Mouse (Mus musculus): ENCODE results near the gene Pard3b. TPM values are rescaled to one million over a fixed set of nuclear protein-coding genes. Genes with fewer than 3 reads are reported as not detected.

Pard3b gene
- total RNA-seq, 2 experiments from 2014 or later, result 12.7 to 21.1 TPM

DNA sequence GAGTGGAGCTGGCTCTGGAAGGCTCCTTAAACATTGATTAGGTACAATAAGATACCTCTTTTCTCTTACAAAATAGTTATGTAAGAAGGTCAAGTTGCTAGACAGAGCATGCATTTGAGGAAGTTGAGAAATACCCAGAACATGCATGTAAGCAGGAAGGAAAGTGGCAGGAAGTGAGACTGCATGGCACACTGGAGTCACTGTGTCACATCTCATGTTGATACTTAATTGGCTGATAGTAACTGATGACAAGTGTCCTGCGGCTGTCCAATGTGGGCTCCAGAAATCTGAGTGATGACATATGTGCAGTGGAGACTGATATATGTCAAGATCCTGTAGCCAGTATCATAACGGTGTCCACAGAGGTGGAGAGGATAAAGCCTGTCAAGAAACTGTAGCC lies 844.4 kb downstream of the Pard3b start:
- DNase-seq, result no peak

DNA sequence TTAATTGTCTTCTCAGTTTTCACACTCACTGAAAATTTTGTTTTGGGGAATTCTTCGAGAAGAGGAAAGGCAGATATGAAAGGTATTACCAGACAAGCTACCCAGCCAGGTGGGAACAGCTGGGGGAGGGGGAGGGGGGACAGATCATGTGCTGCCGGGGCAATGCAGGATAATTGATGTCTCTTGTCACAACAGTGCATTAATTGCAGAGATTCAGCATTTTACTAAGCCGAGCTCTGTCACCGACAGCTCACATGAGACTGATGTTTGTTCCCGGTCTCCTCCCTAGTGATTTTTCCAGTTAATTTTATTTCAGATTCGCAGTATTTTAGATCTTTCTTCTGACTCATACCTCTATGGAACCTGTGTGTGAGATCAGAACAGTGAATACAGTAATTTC lies 850.2 kb downstream of the Pard3b start:
- no peak for DNase-seq

DNA sequence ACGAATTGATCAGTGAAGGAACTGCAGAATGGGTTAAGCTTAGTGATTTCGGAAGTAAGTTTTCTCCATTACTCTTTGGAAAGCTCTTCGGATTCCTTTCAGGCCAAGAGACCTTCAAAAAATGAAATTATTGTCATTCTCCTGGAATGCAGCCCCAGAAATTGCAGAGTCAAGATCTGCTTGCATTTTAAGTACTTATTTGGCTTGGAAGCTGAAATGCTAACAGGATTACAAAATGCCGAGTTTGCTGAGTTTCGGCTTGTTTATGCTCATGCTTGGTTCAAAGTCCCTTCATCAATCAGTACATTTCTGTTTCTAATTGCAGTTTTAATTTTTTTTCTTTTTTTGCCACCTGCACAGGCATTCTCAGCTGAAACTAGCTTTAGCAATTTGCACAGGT lies 860.5 kb downstream of the Pard3b start:
- DNase-seq, result peak; percentile 7

DNA sequence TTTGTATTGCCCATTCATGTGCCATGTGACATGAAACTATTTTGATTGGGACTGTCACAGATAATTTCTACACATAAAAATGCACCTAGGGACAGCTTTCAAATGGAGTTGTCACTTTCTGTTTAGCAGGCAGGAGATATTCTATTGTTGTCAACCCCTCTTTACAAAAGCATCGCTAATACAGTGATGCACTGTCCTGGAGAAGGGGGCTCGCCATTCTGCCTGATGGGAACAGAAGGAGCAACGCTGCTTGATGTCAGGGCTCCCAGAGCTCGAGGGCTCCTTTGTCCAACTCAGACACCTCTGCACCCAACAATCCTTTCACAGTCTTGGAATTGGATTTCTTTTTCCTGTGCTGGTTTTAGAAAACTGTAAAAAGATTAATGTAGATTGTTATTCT lies 871.9 kb downstream of the Pard3b start:
- no peak for DNase-seq

DNA sequence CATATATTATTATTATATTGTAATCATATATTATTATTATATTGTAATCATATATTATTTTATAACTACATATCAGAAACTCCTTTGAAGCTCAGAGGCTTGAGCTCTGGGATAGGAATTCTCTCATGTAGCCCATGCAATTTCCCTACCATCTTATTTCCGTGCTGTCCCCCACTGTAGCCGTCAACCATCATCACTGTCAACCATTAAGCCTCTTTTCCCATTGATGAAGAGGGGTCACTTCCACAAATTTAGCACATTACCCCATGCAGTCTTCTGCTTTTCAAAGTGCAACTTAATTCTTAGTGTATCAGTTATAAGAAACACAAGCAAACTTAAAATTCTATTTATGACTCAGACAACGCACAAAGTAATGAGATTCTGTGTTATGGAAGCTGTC lies 873.1 kb downstream of the Pard3b start:
- no peak for DNase-seq

DNA sequence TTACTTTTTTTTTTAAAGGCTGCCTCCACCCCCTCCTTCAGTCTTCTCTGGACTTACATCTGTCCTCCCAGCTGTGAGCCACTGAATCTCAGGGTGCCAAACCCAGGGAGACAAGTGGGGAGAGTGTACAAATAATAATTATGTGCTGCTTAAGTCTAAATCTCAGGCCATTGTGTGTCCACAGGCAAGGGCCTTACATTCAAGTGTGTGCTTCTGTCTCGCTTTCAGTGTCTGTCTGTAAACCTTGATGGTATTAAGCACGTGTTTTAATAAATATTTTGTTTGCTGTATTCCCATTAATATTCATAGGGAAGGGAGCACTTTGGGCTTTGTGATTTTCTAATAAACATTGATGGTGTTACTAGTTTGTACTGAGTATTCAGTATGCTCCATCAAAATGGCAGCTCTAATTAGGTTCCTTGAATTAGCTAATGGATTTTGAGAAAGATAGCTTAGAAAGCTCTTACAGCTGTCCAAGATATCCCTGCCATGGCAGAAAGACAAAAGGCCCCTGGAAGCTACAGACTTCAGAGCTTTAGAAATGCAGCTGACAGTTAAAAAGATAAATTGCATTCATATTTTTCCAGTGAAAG lies 880.1 kb downstream of the Pard3b start:
- DNase-seq, result no peak

DNA sequence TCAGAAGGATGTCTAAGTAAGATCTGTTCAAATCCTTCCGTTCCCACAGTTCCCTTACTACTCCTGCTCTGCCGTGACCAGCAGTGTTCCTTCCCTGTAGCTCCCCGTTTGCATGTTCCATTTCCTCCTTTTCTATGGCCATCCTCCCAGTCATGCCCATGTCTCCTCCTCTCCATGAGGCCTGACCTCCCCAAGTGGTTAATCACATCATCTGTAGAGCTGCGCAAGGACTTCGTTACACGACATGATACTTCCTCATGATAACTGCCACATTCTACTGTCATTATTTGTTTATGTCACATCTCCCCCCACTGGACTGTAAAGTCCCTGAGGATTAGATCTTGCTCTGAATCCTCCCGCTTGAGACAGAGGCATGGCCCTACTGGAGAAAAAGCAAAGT lies 882.7 kb downstream of the Pard3b start:
- no peak for DNase-seq

DNA sequence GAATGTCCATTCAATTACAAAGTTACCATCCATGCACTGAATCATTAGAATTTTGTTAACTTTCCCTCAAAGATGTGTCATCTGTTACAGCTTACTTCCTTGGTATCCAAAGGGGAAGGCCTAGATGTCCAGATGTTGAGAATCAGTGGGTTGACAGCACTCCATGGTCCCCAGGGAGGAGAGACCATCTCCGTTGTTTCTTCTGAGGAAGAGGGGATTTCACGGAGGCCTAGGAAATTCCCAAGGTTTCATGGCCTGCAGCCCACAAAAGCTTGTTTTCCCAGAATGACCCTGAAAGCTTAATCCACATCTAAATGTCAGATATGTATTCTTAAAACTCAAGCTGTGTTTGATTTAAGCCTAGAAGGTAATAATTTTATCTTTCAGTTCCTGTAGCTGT lies 884.1 kb downstream of the Pard3b start:
- DNase-seq, result no peak

DNA sequence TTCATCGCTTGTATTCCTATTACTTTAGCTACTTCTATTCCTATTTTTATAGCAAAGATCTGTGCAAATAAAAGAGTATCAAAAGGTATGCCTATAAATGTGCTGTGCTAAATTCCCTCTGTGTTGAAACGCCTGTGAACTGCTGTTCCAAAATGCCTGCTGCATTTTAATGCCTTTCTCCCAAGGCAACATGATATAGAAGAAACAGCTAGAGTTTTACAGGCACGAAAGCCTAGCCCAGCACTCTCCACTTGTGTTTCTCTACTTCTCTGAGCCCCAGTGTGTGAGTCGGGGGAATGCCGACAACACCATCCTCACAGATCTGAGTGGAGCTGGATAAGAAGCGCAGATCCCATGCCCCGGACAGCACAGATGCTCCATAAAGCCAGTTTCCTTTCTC lies 889.2 kb downstream of the Pard3b start:
- no peak for DNase-seq

DNA sequence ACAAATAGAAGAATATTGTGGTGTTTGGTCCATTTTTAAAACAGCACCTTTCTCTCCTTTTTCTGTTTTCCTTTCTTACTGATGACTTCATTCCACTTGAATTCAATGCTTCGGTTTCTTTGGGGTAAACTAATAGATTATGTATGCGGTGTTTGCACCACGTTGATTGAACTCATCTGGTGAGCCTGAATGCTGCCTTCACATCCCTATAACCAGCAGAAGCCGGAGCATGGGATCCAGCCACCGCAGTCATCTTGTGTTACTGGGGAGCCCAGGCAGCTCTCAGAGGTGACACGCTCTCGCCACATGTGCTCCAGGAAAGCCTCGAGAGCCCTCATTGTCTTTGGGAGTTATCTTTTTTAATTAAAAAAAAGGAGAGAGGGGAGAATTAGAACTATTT lies 891.3 kb downstream of the Pard3b start:
- no peak for DNase-seq

DNA sequence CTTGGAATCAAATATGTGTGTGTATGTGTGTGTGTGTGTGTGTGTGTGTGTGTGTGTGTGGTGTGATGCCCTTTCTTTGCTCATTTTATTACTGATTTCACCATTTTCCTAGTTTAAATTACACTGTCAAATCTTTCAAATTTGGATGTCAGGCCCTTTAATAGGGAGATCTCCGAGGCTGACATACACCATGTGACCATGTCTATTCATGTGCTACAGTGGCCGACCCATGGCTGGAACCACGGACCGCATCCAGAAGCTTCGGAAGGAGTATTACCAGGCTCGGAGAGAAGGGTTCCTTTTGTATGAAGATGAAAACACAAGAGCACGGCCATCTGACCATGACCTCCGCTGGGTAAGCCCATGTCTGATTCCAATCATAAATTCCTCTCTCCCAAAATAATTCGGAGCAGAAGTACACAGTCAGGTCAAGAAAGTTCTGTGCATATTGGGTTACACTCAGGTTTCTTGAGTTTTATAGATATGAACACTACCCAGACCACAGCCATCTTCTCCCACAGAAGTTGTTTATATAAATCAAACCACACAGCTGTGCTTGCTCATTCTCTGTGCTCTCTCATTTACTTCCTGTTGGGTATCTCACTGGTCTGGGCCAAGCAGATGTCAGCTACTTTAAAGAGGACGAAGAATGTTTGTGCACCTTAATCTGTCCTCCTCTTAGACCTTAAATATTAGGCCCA lies 894.0 kb downstream of the Pard3b start:
- DNase-seq, result no peak

DNA sequence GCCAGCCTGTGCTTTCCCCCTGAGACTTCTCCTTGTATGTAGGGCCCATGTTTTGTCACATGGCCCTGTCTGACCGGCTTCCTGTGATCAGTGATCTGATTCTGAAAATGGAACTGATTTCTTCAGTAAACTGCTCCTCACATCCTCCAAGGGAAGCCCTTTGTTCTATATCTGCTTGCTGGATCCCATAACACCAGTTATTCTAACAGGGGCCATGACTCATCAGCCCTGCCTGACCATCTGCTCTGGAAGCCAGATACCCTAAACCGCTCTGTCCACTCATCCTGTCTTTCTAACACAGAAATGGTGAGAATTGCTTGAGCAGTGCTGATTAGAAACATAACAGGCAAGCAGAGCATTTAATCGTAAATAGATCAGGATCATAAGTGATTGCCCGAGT lies 910.3 kb downstream of the Pard3b start:
- no peak for DNase-seq

DNA sequence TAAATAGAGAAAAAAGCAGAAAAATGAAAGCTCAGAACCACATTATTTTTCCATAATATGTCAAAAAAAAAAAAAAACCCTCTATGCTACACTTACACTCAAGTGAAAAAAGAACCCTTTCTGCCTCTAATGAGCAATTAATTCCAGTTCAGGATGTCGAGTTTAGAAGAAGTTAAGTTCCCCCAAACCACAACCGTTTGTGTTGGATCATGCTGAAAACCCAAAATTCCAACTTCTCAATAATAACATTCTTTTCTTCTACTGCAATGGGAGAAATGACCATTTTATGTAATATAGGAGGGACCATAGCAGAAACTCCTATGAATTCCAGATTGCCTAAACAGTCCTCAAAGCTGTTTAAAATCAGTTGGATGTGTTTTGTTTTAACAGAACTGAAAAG lies 911.9 kb downstream of the Pard3b start:
- DNase-seq, result no peak

DNA sequence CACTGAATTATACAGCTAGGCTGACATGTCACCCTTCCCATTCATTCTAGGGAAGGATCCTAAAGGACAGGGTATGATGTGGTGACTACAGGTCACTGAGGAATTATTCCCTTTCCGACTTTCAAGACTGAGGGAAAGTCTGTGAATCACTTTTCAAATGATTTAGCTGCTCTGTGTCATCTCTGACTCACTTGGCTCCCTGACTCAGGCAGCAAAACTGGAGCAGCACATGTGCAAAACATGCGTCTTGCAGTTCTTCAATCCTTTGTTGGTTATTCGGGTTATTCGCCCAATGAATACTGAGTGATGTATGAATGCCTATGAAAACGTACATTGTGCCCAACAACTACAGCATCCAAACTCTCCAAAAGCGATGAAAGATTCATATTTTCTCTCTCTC lies 912.9 kb downstream of the Pard3b start:
- peak; percentile 47 for DNase-seq

DNA sequence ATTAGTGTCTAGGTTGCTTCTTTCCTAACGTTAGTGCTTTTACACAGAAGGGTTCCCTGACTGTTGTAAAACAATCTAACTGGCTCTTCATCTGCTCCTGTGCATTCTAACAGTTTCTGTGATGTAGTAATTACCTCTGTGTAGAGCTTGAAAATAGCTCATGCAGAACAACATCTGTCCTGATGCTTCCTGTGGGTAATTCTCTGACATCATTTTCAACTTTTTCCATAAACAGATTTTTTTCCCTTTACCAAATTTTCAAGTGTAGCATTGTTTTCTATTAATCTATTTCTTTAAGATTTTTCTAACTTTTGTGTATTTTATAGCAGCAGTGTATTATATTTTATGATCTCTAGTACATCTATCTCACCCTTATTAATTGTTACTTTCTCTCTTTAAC lies 917.2 kb downstream of the Pard3b start:
- DNase-seq, result no peak

DNA sequence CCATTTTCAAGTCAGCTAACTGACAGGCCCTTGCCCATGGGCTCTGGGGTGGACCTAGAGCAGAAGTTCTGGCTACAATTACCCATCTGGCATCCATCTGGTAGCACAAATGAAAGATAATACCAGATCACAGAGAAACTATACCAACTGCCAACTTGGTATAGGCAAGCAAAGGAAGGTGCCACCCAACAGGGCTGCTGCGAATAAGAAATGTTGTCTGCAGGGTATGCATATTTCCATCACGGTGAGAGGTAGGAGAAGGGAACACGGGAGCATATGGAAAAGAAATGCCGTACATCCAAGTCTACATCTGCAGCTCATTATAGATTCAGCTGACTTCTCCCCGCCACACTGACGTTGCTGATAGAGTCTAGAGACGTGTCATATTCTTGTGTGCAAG lies 924.4 kb downstream of the Pard3b start:
- no peak for DNase-seq

DNA sequence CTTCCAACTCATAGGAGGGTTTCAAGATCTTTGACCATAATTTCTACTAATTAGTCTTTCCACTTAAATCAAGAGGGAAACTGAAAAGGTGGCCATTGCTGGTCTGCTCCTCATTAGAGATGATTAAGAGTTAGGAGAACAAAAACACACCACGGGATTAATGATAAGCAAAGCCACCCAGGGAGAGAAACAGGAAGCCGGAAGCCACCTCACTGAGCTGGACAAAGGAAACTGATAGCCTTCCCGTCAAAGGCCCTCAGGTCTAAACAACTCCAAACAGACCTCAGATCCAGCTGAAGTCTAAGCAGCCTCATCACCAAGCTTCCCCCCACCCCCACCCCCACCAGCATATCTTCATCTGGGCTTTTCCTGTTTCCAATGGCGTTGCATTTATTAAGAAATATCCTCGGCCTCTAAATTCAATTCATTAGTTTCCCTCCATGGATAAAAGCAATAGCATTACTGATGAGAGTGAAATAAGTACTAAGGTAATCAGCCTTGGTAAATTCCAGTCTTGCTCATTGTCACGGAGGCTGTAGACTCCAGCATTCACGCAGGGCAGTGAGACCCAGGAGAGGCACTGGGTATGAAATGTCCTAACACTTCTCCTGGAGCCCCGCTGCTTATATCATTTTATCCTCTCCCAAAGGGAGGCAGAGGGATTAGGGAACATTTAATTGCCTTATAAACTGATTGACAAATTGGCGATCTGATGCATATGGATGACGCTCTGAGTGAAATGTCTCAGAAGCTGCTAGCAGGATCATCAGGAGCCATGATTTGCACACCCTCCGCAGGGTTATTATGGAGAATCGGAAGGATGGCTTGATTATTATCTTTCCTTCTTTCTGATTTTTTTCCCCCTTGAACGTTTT lies 925.9 kb downstream of the Pard3b start:
- DNase-seq, result no peak

DNA sequence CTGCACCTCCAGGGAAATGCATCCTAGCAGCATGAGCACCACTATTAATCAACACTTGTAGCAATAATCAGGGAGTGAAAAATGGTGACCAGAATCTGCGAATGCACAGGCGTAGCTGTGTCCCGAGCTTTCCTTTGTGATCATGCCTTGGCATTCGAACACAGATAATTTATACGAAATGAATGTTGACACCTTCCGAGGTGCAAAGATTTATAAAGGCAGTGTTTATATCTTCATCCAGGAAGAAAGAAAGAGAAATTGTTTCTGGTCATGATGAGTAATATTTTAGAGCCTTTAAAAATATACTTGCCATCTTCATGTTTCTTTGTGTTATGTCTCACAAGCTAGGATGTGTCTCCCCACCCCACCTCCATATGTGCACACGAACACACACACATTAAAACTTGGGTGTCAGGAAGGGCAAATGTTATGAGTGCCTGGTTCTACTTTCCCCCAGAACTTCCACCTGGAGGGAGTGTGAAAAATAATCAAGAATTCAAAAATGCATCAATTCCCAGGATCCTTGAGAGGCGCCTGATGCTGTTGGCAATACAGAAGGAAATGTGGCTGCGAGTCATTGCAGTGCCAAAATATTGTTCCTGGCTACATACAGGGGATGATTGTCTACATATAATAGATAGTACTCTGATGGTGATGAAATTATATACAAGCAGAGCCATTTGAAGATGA lies 926.6 kb downstream of the Pard3b start:
- DNase-seq, result no peak

DNA sequence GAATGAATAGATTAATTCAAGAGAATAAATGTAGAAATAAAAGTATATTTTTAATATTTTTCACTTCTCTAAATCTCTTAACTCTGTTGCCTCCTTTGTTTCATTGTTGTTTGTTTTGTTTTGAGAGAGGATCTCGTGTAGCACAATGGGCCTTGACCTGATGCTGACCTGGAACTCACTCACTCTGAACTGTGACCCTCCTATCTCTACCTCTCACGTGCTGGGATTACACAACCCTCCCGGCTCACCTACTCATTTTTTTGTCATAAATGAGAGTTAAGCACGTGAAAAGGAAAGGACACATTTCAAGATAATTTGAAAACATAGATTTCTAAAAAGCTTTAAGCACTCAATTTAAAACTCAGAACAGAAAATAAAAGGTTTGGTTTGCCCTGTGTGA lies 928.0 kb downstream of the Pard3b start:
- DNase-seq, result no peak

DNA sequence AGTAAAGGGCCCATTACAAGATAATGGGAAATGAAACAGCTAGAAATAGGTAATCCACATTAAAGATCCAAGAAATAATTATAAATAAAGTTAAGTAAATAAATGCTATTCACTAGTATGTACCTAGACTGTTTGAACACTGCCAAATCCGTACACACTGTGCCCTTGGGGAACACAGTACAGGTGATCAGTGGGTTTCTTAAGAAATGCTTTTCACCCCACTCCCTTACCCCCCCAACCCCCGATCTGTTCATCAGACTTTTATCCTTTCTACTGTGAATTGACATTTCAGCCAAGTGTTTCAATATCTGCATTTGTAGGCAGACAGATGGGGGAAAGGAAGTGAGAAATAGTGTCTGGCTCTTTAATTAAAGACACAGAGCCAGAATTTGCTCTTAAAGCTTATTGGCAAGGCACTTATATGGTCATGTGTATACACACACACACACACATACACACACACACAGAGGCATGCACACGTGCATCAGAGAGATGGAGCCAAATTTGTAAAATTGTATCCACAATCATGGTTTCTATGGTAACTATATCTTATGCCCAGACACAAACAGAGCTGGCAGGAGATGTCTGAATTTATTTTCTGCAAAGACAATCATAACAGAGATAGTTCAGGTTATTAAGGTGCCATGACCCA lies 938.4 kb downstream of the Pard3b start:
- no peak for DNase-seq

DNA sequence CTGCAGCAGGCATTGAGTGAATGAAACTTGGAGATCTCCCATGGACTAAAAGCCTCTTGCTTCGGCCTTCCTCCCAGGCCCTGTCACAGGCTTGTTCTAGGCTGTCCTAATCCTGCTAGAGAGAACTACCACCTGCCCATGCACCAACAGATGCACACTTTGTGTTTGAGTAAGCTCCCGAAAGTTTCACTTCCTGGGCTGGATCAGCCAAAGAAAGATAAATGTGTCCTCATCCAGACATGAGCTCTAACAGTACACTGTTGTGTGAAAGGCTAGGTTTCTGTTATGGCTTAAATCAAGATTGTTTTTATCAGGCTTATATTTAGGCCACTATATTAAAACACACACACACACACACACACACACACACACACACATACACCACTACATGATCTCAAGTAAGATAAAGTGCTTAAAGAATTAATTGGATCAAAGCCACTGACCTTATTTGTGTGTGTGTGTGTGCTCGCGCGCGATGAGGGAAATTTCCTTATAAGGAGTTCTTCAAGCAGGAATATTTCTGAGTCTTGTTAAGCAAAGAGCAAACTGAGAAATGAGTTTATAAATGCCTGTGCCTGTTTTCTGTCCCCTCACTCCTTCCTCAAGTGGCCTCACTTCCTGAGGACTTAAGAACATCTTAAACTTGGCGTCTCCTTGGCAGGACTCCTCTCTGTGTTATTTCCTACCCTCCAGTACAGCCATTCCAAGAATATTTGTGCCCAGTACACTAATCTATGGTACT lies 940.6 kb downstream of the Pard3b start:
- DNase-seq, result no peak

Measured in adrenal gland, postnatal 10 days (tissue).